26 mouse cellular contexts compared by ENCODE assay signal in the genomic region with DNA sequence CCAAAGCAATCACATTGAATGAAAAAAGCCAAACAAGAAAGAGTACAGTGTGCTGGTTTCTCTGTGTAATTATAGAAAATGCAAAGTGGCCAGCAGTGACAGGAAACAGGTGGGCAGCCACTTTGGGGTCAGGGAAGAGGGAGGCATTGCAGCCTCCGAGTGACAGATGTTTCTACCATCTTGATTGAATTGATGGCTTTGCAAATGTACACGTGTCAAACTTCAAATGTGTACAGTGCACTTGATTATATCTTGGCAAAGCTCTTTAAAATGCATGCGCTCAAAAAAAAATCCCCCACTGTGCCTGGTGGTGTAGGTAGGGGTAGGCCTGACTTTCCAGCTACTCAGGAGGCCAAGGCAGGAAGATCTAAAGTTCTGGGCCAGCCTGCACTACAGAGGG. TPM values are rescaled to one million over a fixed set of nuclear protein-coding genes. Genes with fewer than 3 reads are reported as not detected.
A peak's percentile ranks its signal among the peaks of the same experiment; 100 is the strongest.
DNase-seq lines count a peak whose midpoint lies in the region; ATAC-seq and TF ChIP-seq lines count a peak whose summit lies in the region.
"Had no signal": no experiment of that assay in that cellular context is flagged by ENCODE, and none has a peak within 500 bp of the region (broad histone marks: within the 10 kb centered on the region; RNA-seq: fewer than 3 reads in every experiment).

No protein-coding gene starts in this region.

- no peak for TF ChIP-seq CTCF in liver, postnatal 0 days (IDR thresholded peaks at IDR 0.05; ENCODE audit: low read depth)
- TF ChIP-seq CTCF in spleen, adult 2 months (IDR thresholded peaks at IDR 0.05; ENCODE audit: extremely low read depth, insufficient read depth, insufficient read length, insufficient replicate concordance) = no peak

- TF ChIP-seq POLR2A in spleen, adult 2 months (IDR thresholded peaks at IDR 0.05; ENCODE audit: low read depth, low read length) = no peak

- TF ChIP-seq EP300 in liver, postnatal 0 days (IDR thresholded peaks at IDR 0.05; ENCODE audit: low read depth) = no peak

- H3K4me3 ChIP-seq in liver, postnatal 0 days (ENCODE audit: low read depth, low read length) = no peak overlapping the region
- H3K4me3 ChIP-seq in spleen, adult 2 months (ENCODE audit: extremely low read depth, insufficient read depth, insufficient read length) = no peak overlapping the region
- H3K4me3 ChIP-seq: embryonic facial prominence, embryonic 10.5 days; embryonic facial prominence, embryonic 12.5 days; forebrain, embryonic 13.5 days; forebrain, embryonic 15.5 days had no signal

- H3K36me3 ChIP-seq in liver, postnatal 0 days (replicated peaks; ENCODE audit: insufficient read depth, low read length) = no peaks in the 10 kb centered on the region
- H3K36me3 ChIP-seq in spleen, adult 2 months (ENCODE audit: control insufficient read depth, insufficient read depth, low read length) = no peaks in the 10 kb centered on the region
- no peaks in the 10 kb centered on the region for H3K36me3 ChIP-seq in splenic B cell, adult 2 months (ENCODE audit: control insufficient read depth, insufficient read depth, low read length, poor library complexity, severe bottlenecking)
- H3K36me3 ChIP-seq: embryonic facial prominence, embryonic 10.5 days; embryonic facial prominence, embryonic 12.5 days; forebrain, embryonic 15.5 days; G1E had no signal

- no peak for ATAC-seq in liver, postnatal 0 days
- no peak for ATAC-seq in megakaryocyte progenitor cell, adult 5-6 weeks (replicated peaks; ENCODE audit: poor library complexity)
- ATAC-seq: activated CD4-positive, CD25-positive, alpha-beta regulatory T cell, adult 4 months; forebrain, embryonic 13.5 days; forebrain, embryonic 15.5 days; Patski had no signal

- 0 out of 2 replicates have a peak overlapping the region, but pooled peaks have one; percentile 13 for H3K27ac ChIP-seq in liver, postnatal 0 days (ENCODE audit: low read depth)
- peak overlapping the region; percentile 56; the same call in 1 of the 2 replicates for H3K27ac ChIP-seq in spleen, adult 2 months (ENCODE audit: insufficient read depth, low read length)
- H3K27ac ChIP-seq: embryonic facial prominence, embryonic 10.5 days; embryonic facial prominence, embryonic 12.5 days; forebrain, embryonic 13.5 days; forebrain, embryonic 15.5 days had no signal

- WGBS in liver, postnatal 0 days (ENCODE audit: insufficient replicate concordance) = 56% methylated on average over 3 of the region's 3 CpGs
- whole genome bisulfite sequencing in spleen, adult 2 months = 26% methylated on average over 3 of the region's 3 CpGs

- DNase-seq in liver, postnatal 0 days = no peak
- no peak for DNase-seq in liver
- DNase-seq in spleen, adult 2 months (ENCODE audit: low read depth in 1 of 2, low spot score in 2 of 2) = no peak
- no peak for DNase-seq in spleen, postnatal 14 days (ENCODE audit: low spot score in 2 of 2)
- peak; percentile 91 for DNase-seq in A20 (ENCODE audit: low read depth, low spot score)
- peak; percentile 27 for DNase-seq in splenic B cell, adult 2 months (ENCODE audit: low read depth, low spot score)
- DNase-seq: adrenal gland, adult 8-10 months; adrenal gland, postnatal 14 days; adrenal gland, postnatal 36 days; cerebellum, adult 11-12 months; cerebellum, adult 2 months; cerebellum, adult 9-10 months; cerebellum, postnatal 10 days; cerebellum, postnatal 25 days had no signal

- H3K9me3 ChIP-seq in liver, postnatal 0 days (ENCODE audit: low read length) = no peaks in the 10 kb centered on the region
- H3K9me3 ChIP-seq: embryonic facial prominence, embryonic 10.5 days; embryonic facial prominence, embryonic 12.5 days; forebrain, embryonic 13.5 days; forebrain, embryonic 15.5 days; G1E had no signal

- no peaks in the 10 kb centered on the region for H3K27me3 ChIP-seq in liver, postnatal 0 days (ENCODE audit: insufficient read depth, low read length)
- no peaks in the 10 kb centered on the region for H3K27me3 ChIP-seq in spleen, adult 2 months (ENCODE audit: control insufficient read depth, insufficient read depth, low read length)
- no peaks in the 10 kb centered on the region for H3K27me3 ChIP-seq in splenic B cell, adult 2 months (ENCODE audit: control insufficient read depth, insufficient read depth, low read length, poor library complexity, severe bottlenecking)
- H3K27me3 ChIP-seq: embryonic facial prominence, embryonic 12.5 days; forebrain, embryonic 15.5 days had no signal

- H3K4me1 ChIP-seq in liver, postnatal 0 days (ENCODE audit: insufficient read depth) = no peaks in the 10 kb centered on the region
- H3K4me1 ChIP-seq in spleen, adult 2 months (ENCODE audit: control insufficient read depth, insufficient read depth, insufficient read length) = peaks cover 13% of the 10 kb centered on the region
- H3K4me1 ChIP-seq: forebrain, embryonic 13.5 days; forebrain, embryonic 15.5 days had no signal

- no peak overlapping the region for H3K4me2 ChIP-seq in liver, postnatal 0 days (ENCODE audit: low read depth, low read length)
- H3K4me2 ChIP-seq: embryonic facial prominence, embryonic 12.5 days; forebrain, embryonic 13.5 days; forebrain, embryonic 15.5 days had no signal

- H3K9ac ChIP-seq in liver, postnatal 0 days (replicated peaks) = no peak overlapping the region
- H3K9ac ChIP-seq: embryonic facial prominence, embryonic 12.5 days; forebrain, embryonic 13.5 days; forebrain, embryonic 15.5 days had no signal

RNA-seq across cellular contexts. Expression of gene Cacna1h, which starts 9.3 kb away (rescaled TPM):
- polyA plus RNA-seq in liver, postnatal 0 days (2015; fragmentation: Nextera tagmentation; extraction: Ambion mirVana) = 0.15 and 0.17 TPM in 2 replicates
- 11.6 and 14.4 TPM in 2 replicates for polyA plus RNA-seq in spleen, adult 2 months (2012; rRNA removed)
- total RNA-seq in megakaryocyte progenitor cell, adult 5-6 weeks (2015) = 0.32 TPM in 1 of 2 replicates, not detected in the other
- not detected in 2 replicates for total RNA-seq in megakaryocyte progenitor cell, adult 5-6 weeks (2017)
- polyA plus RNA-seq: activated CD4-positive, CD25-positive, alpha-beta regulatory T cell, adult 4 months; C2C12; G1E had no signal

RNA-seq across cellular contexts. Expression of gene Tekt4, which starts 11.5 kb away (rescaled TPM):
- polyA plus RNA-seq in liver, postnatal 0 days (2015; fragmentation: Nextera tagmentation; extraction: Ambion mirVana) = 0.07 and 0.15 TPM in 2 replicates
- polyA plus RNA-seq in spleen, adult 2 months (2012; rRNA removed) = 0.06 TPM in 1 of 2 replicates, not detected in the other
- total RNA-seq in megakaryocyte progenitor cell, adult 5-6 weeks (2015) = not detected in 2 replicates
- total RNA-seq in megakaryocyte progenitor cell, adult 5-6 weeks (2017) = not detected in 2 replicates
- total RNA-seq: adrenal gland, adult 18-20 months; adrenal gland, postnatal 14 days; adrenal gland, postnatal 36 days; G1E had no signal
- polyA plus RNA-seq: activated CD4-positive, CD25-positive, alpha-beta regulatory T cell, adult 4 months; C2C12; embryonic facial prominence, embryonic 10.5 days; G1E; Patski had no signal

RNA-seq across cellular contexts. Expression of gene Sstr5, which starts 54.2 kb away (rescaled TPM):
- polyA plus RNA-seq in liver, postnatal 0 days (2015; fragmentation: Nextera tagmentation; extraction: Ambion mirVana) = not detected in 2 replicates
- polyA plus RNA-seq in spleen, adult 2 months (2012; rRNA removed) = not detected in 2 replicates
- total RNA-seq in megakaryocyte progenitor cell, adult 5-6 weeks (2015) = not detected in 2 replicates
- not detected in 2 replicates for total RNA-seq in megakaryocyte progenitor cell, adult 5-6 weeks (2017)
- total RNA-seq: adrenal gland, postnatal 14 days had no signal
- polyA plus RNA-seq: activated CD4-positive, CD25-positive, alpha-beta regulatory T cell, adult 4 months; C2C12; embryonic facial prominence, embryonic 14.5 days; forebrain, embryonic 11.5 days; G1E; Patski had no signal

Comparison
In these comparisons a context has a peak if more than half of its experiments do, and no peak if none do; other contexts are left out.
1. DNase-seq: peak in A20 (single experiment) and splenic B cell, adult 2 months (single experiment); none in liver, postnatal 0 days (single experiment), liver (single experiment), spleen, adult 2 months (0 of 2) and spleen, postnatal 14 days (0 of 2).
2. RNA of gene Cacna1h, which starts 9.3 kb away (polyA plus RNA-seq): 11.6 to 14.4 TPM in spleen, adult 2 months; 0.15 to 0.17 TPM in liver, postnatal 0 days; every median in the first group is over 10 times any median in the second.